Mouse (Mus musculus) stomach, postnatal 0 days (tissue): ENCODE results near the gene Crygc. TPM values are rescaled to one million over a fixed set of nuclear protein-coding genes. Genes with fewer than 3 reads are reported as not detected.

ENCODE experiments used
- ATAC-seq: fragments of 200-750 bp; cut with Nextera tagmentation; 2 replicates; pipeline ENCODE4 v1.8.0; 2017; ENCODE audit not compliant: low FRiP score, low TSS enrichment
- DNase-seq: peaks from one replicate; pipeline ENCODE4 v3.0.0-alpha.2; 2016; ENCODE audit warnings: low spot score
- H3K27ac ChIP-seq: fragments of 300-500 bp; sonication (generic); replicated peaks from 2 replicates; pipeline ENCODE4 v1.5.1; 2014; ENCODE audit warnings: mild to moderate bottlenecking, control low read depth
- H3K27me3 ChIP-seq: fragments of 300-500 bp; sonication (generic); 2 replicates; pipeline ENCODE4 v1.6.1; 2014; ENCODE audit warnings: low read length; ENCODE audit not compliant: control insufficient read depth, insufficient read depth
- H3K36me3 ChIP-seq: fragments of 300-500 bp; sonication (generic); 2 replicates; pipeline ENCODE4 v1.6.1; 2014; ENCODE audit warnings: low read length, mixed read lengths; ENCODE audit not compliant: control insufficient read depth, insufficient read depth
- H3K4me1 ChIP-seq: fragments of 300-500 bp; sonication (generic); replicated peaks from 2 replicates; pipeline ENCODE4 v1.6.1; 2014; ENCODE audit warnings: antibody characterized with exemption; ENCODE audit not compliant: control insufficient read depth, insufficient read depth
- H3K4me2 ChIP-seq: fragments of 300-500 bp; sonication (generic); replicated peaks from 2 replicates; pipeline ENCODE4 v1.6.1; 2014; ENCODE audit warnings: low read depth, mild to moderate bottlenecking, control low read depth, moderate library complexity
- H3K4me3 ChIP-seq: fragments of 300-500 bp; sonication (generic); 2 replicates; pipeline ENCODE4 v1.5.1; 2014; ENCODE audit warnings: low read depth, low read length, control low read depth
- H3K9ac ChIP-seq: fragments of 300-500 bp; sonication (generic); 2 replicates; pipeline ENCODE4 v1.6.1; 2014; ENCODE audit warnings: mild to moderate bottlenecking, low read length, control low read depth, mixed read lengths
- H3K9me3 ChIP-seq: fragments of 300-500 bp; sonication (generic); 2 replicates; pipeline ENCODE4 v1.6.1; 2016; ENCODE audit warnings: low read length; ENCODE audit not compliant: control insufficient read depth
- CTCF ChIP-seq: IDR thresholded peaks from 2 replicates; pipeline ENCODE4 v1.5.1; 2016; ENCODE audit warnings: antibody characterized with exemption, low read depth, mild to moderate bottlenecking, moderate library complexity
- EP300 ChIP-seq: optimal IDR thresholded peaks from 2 replicates; pipeline ENCODE3; 2016; ENCODE audit warnings: antibody characterized with exemption
- WGBS: fragments of 180-500 bp; shearing (Covaris S2); extraction: QIAGEN DNeasy Blood & Tissue Kit; methylation state at CpG from one replicate; pipeline ENCODE4 v1.1.7; 2014; 5-methylcytosine and 5-hydroxymethylcytosine counted together
- polyA plus RNA-seq: library from polyadenylated mRNA; unstranded; fragments of >200 nt; fragmentation: Nextera tagmentation; extraction: Ambion mirVana; gene quantifications from 2 replicates; pipeline ENCODE4 v1.2.1, GENCODE M21; 2015

Gene Crygc
- polyA plus RNA-seq, 1 experiment from 2014 or later: not detected

GRCm38 (mm10) chr1:65112807-65113196 is 39.3 kb upstream of the Crygc start:
- Histone ChIP-seq H3K27me3 (no peaks in the 10 kb centered on the region), H3K9me3 (no peaks in the 10 kb centered on the region), H3K4me1 (no peaks in the 10 kb centered on the region), H3K9ac (no peak overlapping the region), H3K36me3 (no peaks in the 10 kb centered on the region), H3K4me3 (no peak overlapping the region), H3K4me2 (peak overlapping the region; percentile 0; the same call in 1 of the 2 replicates), H3K27ac (peak overlapping the region; percentile 13; the same call in 1 of the 2 replicates)
- 52% methylated on average over 14 of the region's 14 CpGs for WGBS
- TF ChIP-seq EP300 (no peak), CTCF (no peak)
- DNase-seq: no peak
- no peak; the same call in 1 of the 2 replicates for ATAC-seq

- Histone ChIP-seq H3K4me3 (no peak overlapping the region), H3K27ac (no peak overlapping the region), H3K27me3 (no peaks in the 10 kb centered on the region), H3K4me1 (no peaks in the 10 kb centered on the region), H3K4me2 (peak overlapping the region; percentile 3), H3K9ac (no peak overlapping the region), H3K9me3 (no peaks in the 10 kb centered on the region), H3K36me3 (no peaks in the 10 kb centered on the region)
- TF ChIP-seq CTCF (peak; percentile 95), EP300 (no peak)
- DNase-seq (peak; percentile 85), ATAC-seq (peak; percentile 65; the same call in 1 of the 2 replicates)
- WGBS: 6% methylated on average over 8 of the region's 8 CpGs
These were observed 38.7 kb upstream of the Crygc start for GRCm38 (mm10) chr1:65112031-65112806.

DNA sequence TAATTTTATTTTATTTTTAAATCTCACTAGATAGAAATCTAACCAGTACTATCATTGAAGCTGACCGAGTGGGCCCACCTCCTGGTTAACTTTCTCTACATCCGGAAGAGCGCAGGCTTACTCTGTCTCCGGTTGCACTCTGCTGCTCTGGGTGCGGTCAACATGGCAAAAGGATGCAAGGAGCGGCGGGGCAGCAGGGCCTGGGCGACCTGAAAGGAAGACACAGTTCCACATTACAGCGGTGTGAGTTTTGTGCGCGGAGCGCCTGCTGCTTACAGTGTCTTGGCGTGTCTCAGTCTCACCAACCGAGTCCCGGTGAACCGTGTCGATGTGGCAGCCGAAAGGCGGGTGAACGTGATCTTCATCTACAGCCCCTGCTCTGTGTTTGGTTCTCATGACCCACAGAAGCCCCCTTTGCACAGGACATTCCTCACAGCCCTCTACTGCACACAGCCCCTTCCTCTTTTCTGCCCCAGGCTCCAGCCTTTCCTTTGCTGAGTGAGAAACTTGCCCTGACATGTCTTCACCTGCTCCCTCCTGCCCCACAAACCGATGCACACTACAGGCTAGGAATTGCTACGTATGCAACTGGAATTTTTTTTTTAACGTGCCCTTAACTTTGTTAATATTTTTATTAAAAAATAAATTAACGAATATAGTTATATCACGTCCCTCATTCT is 36.4 kb upstream of the Crygc start:
- H3K27ac ChIP-seq: no peak overlapping the region
- H3K36me3 ChIP-seq: no peaks in the 10 kb centered on the region
- no peaks in the 10 kb centered on the region for H3K4me1 ChIP-seq
- WGBS: 64% methylated on average over 25 of the region's 25 CpGs
- ATAC-seq (no peak), DNase-seq (no peak)
- H3K4me2 ChIP-seq: no peak overlapping the region
- TF ChIP-seq EP300: no peak
- TF ChIP-seq CTCF: no peak
- H3K9me3 ChIP-seq: no peaks in the 10 kb centered on the region
- H3K4me3 ChIP-seq: no peak overlapping the region
- no peaks in the 10 kb centered on the region for H3K27me3 ChIP-seq
- H3K9ac ChIP-seq: no peak overlapping the region

DNA sequence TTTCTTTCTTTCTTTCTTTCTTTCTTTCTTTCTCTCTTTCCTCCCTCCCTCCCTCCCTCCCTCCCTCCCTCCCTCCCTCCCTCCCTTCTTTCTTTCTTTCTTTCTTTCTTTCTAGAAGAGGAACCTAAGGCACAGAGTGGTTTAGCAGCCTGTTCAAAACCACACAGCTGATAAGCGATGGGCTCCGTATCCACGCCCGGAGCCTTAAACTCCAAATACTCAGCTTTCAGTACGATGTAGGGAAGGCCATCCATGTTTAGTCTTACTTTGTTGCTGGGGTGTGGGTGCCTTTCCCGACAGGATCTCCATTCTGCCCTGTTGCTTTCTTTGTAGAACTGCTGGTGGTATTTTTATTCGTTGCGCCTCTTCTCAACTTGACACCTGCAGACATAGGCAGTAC is 35.7 kb upstream of the Crygc start:
- Histone ChIP-seq H3K27me3 (no peaks in the 10 kb centered on the region), H3K9me3 (no peaks in the 10 kb centered on the region), H3K4me3 (no peak overlapping the region), H3K27ac (no peak overlapping the region), H3K9ac (no peak overlapping the region), H3K36me3 (no peaks in the 10 kb centered on the region), H3K4me2 (no peak overlapping the region), H3K4me1 (no peaks in the 10 kb centered on the region)
- no peak for TF ChIP-seq CTCF
- no peak for TF ChIP-seq EP300
- ATAC-seq: no peak
- WGBS: 86% methylated on average over 8 of the region's 8 CpGs
- DNase-seq: no peak

DNA sequence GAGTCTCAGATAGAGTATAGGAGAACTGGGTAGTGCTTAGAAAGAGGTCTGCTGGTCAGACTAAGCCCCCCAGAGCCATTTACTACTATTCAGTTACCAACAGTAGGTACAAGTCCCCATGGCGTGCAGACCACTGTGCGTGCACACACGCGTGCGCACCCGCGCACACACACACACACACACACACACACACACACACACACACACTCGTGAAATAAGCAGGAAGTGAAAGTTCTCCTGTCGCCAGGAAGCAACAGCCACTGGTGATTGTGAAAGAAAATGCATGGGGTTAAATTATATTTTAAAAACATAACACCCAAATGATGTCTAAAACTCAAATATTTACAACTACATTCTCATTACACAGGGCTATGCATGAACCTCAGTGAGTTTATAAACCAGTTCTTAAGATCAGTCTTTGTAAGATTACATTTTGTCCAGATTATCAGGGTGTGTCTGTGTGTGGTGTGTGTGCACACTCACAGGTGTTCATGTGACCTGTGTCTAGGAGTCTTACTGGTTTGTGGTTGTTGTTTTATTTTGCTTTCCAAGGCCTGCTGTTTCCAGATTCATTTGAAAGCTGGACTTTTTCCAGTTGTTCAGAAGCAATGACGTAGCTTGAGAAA is 34.3 kb upstream of the Crygc start:
- DNase-seq: no peak
- H3K4me1 ChIP-seq: no peaks in the 10 kb centered on the region
- H3K4me2 ChIP-seq: no peak overlapping the region
- H3K9ac ChIP-seq: no peak overlapping the region
- no peaks in the 10 kb centered on the region for H3K9me3 ChIP-seq
- ATAC-seq: peak; percentile 79
- H3K4me3 ChIP-seq: no peak overlapping the region
- H3K27me3 ChIP-seq: no peaks in the 10 kb centered on the region
- no peak overlapping the region for H3K27ac ChIP-seq
- no peaks in the 10 kb centered on the region for H3K36me3 ChIP-seq
- TF ChIP-seq CTCF (no peak), EP300 (no peak)
- WGBS: 80% methylated on average over 10 of the region's 10 CpGs

DNA sequence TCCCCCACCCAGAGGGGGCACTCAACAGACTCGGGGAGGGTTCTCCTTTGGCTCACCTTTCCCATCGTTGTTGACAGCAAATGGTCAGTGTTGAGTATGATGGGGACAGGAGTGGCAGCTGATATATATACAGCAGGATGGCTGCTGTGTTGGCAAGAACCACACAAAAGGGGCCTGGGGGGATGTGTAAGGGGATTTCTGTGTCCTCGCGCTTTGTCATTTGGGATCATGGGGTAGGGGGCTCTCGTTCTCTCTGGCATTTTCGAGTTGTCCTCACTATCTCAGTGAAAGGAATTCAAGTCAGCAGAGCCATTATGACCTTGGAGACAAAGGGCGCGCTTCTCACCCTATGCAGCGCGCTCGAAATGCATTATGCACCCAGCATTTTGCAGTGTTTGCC is 29.8 kb upstream of the Crygc start, which contains the start of gene Cryga:
Gene Cryga, minus strand, starts transcription at position 101 of the 400 bp plus-strand sequence.
- TF ChIP-seq EP300 (no peak), CTCF (no peak)
- H3K27me3 ChIP-seq: no peaks in the 10 kb centered on the region
- H3K4me2 ChIP-seq: no peak within 1 kb of the TSS
- 88% methylated on average over 11 of the region's 11 CpGs for WGBS
- no peaks in the 10 kb centered on the region for H3K9me3 ChIP-seq
- no peak within 1 kb of the TSS for H3K4me3 ChIP-seq
- H3K4me1 ChIP-seq: no peaks in the 10 kb centered on the region
- DNase-seq (no peak), ATAC-seq (no peak)
- H3K36me3 ChIP-seq: no peaks in the 10 kb centered on the region
- H3K9ac ChIP-seq: no peak within 1 kb of the TSS
- no peak within 1 kb of the TSS for H3K27ac ChIP-seq
